Mouse (Mus musculus): ENCODE measurements at regions not wholly inside any gene's neighbourhood (a gene's known extent, or its start where the extent isn't known, plus 50 kb on each side); places are given as distances from the start of the nearest gene placed in this dataset.

DNA sequence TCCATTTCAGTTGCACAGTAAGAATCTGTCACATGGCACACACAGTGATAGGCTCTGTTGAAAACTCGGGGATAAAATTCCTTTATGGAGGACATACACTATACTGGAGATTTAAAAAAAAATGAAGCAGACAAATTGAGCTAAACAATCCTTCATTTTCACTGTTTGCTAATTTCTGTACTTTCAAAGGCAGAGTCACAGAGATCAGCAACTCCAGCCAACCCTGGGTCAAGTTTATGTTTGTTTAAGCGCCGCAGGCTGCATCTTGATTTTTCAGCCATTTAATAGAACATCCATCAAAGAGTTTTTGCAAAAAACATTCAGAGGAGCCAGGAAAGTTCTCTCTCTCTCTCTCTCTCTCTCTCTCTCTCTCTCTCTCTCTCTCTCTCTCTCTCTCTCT, 114.8 kb downstream of the Anxa2 start:
- H3K27me3 ChIP-seq (ENCODE audit: control insufficient read depth, insufficient read depth, low read length), result no peaks in the 10 kb centered on the region
- H3K4me1 ChIP-seq (ENCODE audit: control insufficient read depth, insufficient read depth, low read length), result no peaks in the 10 kb centered on the region
- no peak overlapping the region for H3K4me3 ChIP-seq (ENCODE audit: control insufficient read depth, low read depth, low read length)
- H3K27ac ChIP-seq (ENCODE audit: control insufficient read depth, insufficient read depth, low read depth, low read length), result no peak overlapping the region
- no peak for TF ChIP-seq POLR2A (IDR thresholded peaks at IDR 0.05; ENCODE audit: control insufficient read depth, low read depth, low read length)
- TF ChIP-seq CTCF (IDR thresholded peaks at IDR 0.05; ENCODE audit: control insufficient read depth, insufficient read depth, insufficient replicate concordance, low read depth, low read length), result no peak
- no peaks in the 10 kb centered on the region for H3K36me3 ChIP-seq (ENCODE audit: control insufficient read depth, insufficient read depth, low read length)

DNA sequence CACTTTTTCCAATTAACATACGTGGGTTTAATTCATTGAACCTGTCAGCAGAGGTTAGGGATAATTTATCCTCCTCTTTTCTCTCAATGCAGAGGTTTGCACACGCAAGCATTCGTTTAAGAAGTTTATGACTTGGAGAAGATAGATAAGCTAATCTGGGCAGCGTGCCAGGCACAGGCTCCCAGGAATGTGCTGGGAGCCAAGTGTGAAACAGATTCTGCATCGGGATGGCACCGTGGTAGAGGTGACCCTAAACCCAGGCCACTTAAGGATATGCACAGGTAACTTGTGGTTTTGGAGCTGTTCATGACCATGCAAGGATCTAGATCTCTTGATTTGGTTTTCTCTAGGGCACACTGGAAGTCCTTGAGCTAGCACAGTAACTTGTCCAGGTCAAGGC, 113.6 kb downstream of the Anxa2 start:
- Histone ChIP-seq H3K4me3 (ENCODE audit: control insufficient read depth, low read depth, low read length) (no peak overlapping the region), H3K4me1 (ENCODE audit: control insufficient read depth, insufficient read depth, low read length) (no peaks in the 10 kb centered on the region), H3K27ac (ENCODE audit: control insufficient read depth, insufficient read depth, low read depth, low read length) (no peak overlapping the region), H3K36me3 (ENCODE audit: control insufficient read depth, insufficient read depth, low read length) (no peaks in the 10 kb centered on the region), H3K27me3 (ENCODE audit: control insufficient read depth, insufficient read depth, low read length) (no peaks in the 10 kb centered on the region)
- no peak for TF ChIP-seq POLR2A (IDR thresholded peaks at IDR 0.05; ENCODE audit: control insufficient read depth, low read depth, low read length)
- no peak for TF ChIP-seq CTCF (IDR thresholded peaks at IDR 0.05; ENCODE audit: control insufficient read depth, insufficient read depth, insufficient replicate concordance, low read depth, low read length)

DNA sequence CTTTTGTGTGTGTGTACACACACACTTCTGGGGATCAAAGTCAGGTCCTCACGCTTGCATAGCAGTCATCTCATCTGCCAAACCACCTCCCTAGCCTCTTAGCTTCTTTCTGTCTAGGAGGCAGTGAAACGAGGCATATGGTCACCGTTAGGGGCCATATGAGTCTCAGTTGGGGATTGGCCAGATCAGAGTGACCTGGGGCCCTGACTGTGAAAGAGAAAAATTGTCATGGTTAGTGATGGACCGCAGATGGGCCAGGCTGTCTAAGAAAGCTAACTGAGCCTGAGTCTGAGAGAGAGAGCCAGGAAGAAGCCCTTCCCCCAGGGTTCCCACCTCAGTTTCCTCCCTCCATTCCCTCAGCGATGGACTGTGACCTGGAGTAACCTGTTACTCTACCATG, 89.8 kb downstream of the Anxa2 start:
- no peaks in the 10 kb centered on the region for H3K4me1 ChIP-seq (ENCODE audit: control insufficient read depth, insufficient read depth, low read length)
- H3K36me3 ChIP-seq (ENCODE audit: control insufficient read depth, insufficient read depth, low read length), result no peaks in the 10 kb centered on the region
- no peak overlapping the region for H3K4me3 ChIP-seq (ENCODE audit: control insufficient read depth, low read depth, low read length)
- H3K27me3 ChIP-seq (ENCODE audit: control insufficient read depth, insufficient read depth, low read length), result no peaks in the 10 kb centered on the region
- H3K27ac ChIP-seq (ENCODE audit: control insufficient read depth, insufficient read depth, low read depth, low read length), result no peak overlapping the region
- TF ChIP-seq CTCF (IDR thresholded peaks at IDR 0.05; ENCODE audit: control insufficient read depth, insufficient read depth, insufficient replicate concordance, low read depth, low read length), result no peak
- TF ChIP-seq POLR2A (IDR thresholded peaks at IDR 0.05; ENCODE audit: control insufficient read depth, low read depth, low read length), result no peak
